Mouse (Mus musculus) layer of hippocampus, adult 18-20 months (tissue): ENCODE results near the gene Nme7. TPM values are rescaled to one million over a fixed set of nuclear protein-coding genes. Genes with fewer than 3 reads are reported as not detected.

Experiments used
- DNase-seq, 2 experiments: peaks; one replicate each; pipeline ENCODE4 v3.0.0; 2022; ENCODE audit warnings: low spot score in 2 of 2
- total RNA-seq, 2 experiments: library from RNA; stranded (reverse); gene quantifications; 2 replicates each; pipeline ENCODE4 v1.2.3; 2021

The Nme7 gene
- total RNA-seq, 2 experiments from 2014 or later = 23.3 to 23.6 TPM

- no peak for DNase-seq
Measured at GRCm38 (mm10) chr1:164427777-164428176, 123.9 kb downstream of the Nme7 start.

- no peak for DNase-seq
Measured at GRCm38 (mm10) chr1:164428644-164429043, 124.7 kb downstream of the Nme7 start.

GRCm38 (mm10) chr1:164432649-164433048, 128.7 kb downstream of the Nme7 start:
- no peak for DNase-seq

- DNase-seq = peak in 1 of 2 experiments; percentile 24
Measured at GRCm38 (mm10) chr1:164434049-164434448, 130.1 kb downstream of the Nme7 start.

- peak in 1 of 2 experiments; percentile 29 for DNase-seq
Measured at GRCm38 (mm10) chr1:164436749-164437148, 132.8 kb downstream of the Nme7 start.

GRCm38 (mm10) chr1:164440230-164440629, 136.3 kb downstream of the Nme7 start:
- DNase-seq = no peak

GRCm38 (mm10) chr1:164440708-164441407, 136.9 kb downstream of the Nme7 start:
- DNase-seq = no peak

GRCm38 (mm10) chr1:164441408-164441974, 137.6 kb downstream of the Nme7 start:
- no peak for DNase-seq

- DNase-seq = no peak
Measured at GRCm38 (mm10) chr1:164445620-164446162, 141.8 kb downstream of the Nme7 start.

- no peak for DNase-seq
Measured at GRCm38 (mm10) chr1:164446535-164446934, 142.6 kb downstream of the Nme7 start.

- no peak for DNase-seq
Measured at GRCm38 (mm10) chr1:164447521-164447920, 143.6 kb downstream of the Nme7 start.

GRCm38 (mm10) chr1:164449626-164450025, 145.7 kb downstream of the Nme7 start:
- no peak for DNase-seq

- no peak for DNase-seq
Measured at GRCm38 (mm10) chr1:164450231-164450630, 146.3 kb downstream of the Nme7 start.

- no peak for DNase-seq
Measured at GRCm38 (mm10) chr1:164450644-164451043, 146.7 kb downstream of the Nme7 start.

GRCm38 (mm10) chr1:164451346-164451745, 147.4 kb downstream of the Nme7 start:
- no peak for DNase-seq

- no peak for DNase-seq
Measured at GRCm38 (mm10) chr1:164452580-164452979, 148.7 kb downstream of the Nme7 start.

GRCm38 (mm10) chr1:164453146-164453545, 149.2 kb downstream of the Nme7 start:
- no peak for DNase-seq

- DNase-seq = no peak
Measured at GRCm38 (mm10) chr1:164453739-164454138, 149.8 kb downstream of the Nme7 start.

- DNase-seq = peak; percentile 75 to 84
Measured at GRCm38 (mm10) chr1:164454747-164455400, 151.0 kb downstream of the Nme7 start.

- DNase-seq = no peak
Measured at GRCm38 (mm10) chr1:164455614-164456013, 151.7 kb downstream of the Nme7 start.

- DNase-seq = no peak
Measured at GRCm38 (mm10) chr1:164456065-164456464, 152.1 kb downstream of the Nme7 start.

GRCm38 (mm10) chr1:164456731-164457130, 152.8 kb downstream of the Nme7 start:
- DNase-seq = no peak
